Mouse (Mus musculus): Measurements from ENCODE around the gene Igfbp2. TPM values are rescaled to one million over a fixed set of nuclear protein-coding genes. Genes with fewer than 3 reads are reported as not detected.
A peak's percentile ranks its signal among the peaks of the same experiment; 100 is the strongest.

Igfbp2 gene
- polyA plus RNA-seq, 1 experiment from 2014 or later = 262 TPM

- 0 out of 2 replicates have a peak, but pooled peaks cover 4% of the 10 kb centered on the region for H3K27me3 ChIP-seq (ENCODE audit: control insufficient read depth, insufficient read depth, low read depth, low read length)
- no peak overlapping the region for H3K4me3 ChIP-seq (ENCODE audit: low read depth, low read length)
- peaks cover 31% of the 10 kb centered on the region for H3K4me1 ChIP-seq (ENCODE audit: control insufficient read depth, insufficient read depth, low read length)
- no peak overlapping the region for H3K27ac ChIP-seq (ENCODE audit: low read length)
- no peaks in the 10 kb centered on the region for H3K36me3 ChIP-seq (ENCODE audit: control insufficient read depth, insufficient read depth, low read length)
- H3K4me2 ChIP-seq (ENCODE audit: low read length) = no peak overlapping the region; the same call in 1 of the 2 replicates
- ATAC-seq = no peak
- no peak overlapping the region for H3K9ac ChIP-seq (ENCODE audit: low read depth, low read length)
- H3K9me3 ChIP-seq (replicated peaks; ENCODE audit: control insufficient read depth, low read length, poor library complexity, severe bottlenecking) = no peaks in the 10 kb centered on the region
- 46% methylated on average over 3 of the region's 3 CpGs for WGBS
Measured at GRCm38 (mm10) chr1:72876111-72876510, 51.8 kb downstream of the Igfbp2 start.

GRCm38 (mm10) chr1:72877892-72878291 lies 53.6 kb downstream of the Igfbp2 start:
- Histone ChIP-seq H3K27ac (ENCODE audit: low read length) (no peak overlapping the region), H3K36me3 (ENCODE audit: control insufficient read depth, insufficient read depth, low read length) (no peaks in the 10 kb centered on the region), H3K9me3 (replicated peaks; ENCODE audit: control insufficient read depth, low read length, poor library complexity, severe bottlenecking) (no peaks in the 10 kb centered on the region), H3K4me3 (ENCODE audit: low read depth, low read length) (no peak overlapping the region), H3K4me1 (ENCODE audit: control insufficient read depth, insufficient read depth, low read length) (peaks cover 27% of the 10 kb centered on the region), H3K4me2 (ENCODE audit: low read length) (peak overlapping the region; percentile 43), H3K27me3 (ENCODE audit: control insufficient read depth, insufficient read depth, low read depth, low read length) (0 out of 2 replicates have a peak, but pooled peaks cover 4% of the 10 kb centered on the region), H3K9ac (ENCODE audit: low read depth, low read length) (no peak overlapping the region)
- WGBS = 0% methylated on average over 3 of the region's 3 CpGs
- ATAC-seq = peak; percentile 54; the same call in 1 of the 2 replicates

DNA sequence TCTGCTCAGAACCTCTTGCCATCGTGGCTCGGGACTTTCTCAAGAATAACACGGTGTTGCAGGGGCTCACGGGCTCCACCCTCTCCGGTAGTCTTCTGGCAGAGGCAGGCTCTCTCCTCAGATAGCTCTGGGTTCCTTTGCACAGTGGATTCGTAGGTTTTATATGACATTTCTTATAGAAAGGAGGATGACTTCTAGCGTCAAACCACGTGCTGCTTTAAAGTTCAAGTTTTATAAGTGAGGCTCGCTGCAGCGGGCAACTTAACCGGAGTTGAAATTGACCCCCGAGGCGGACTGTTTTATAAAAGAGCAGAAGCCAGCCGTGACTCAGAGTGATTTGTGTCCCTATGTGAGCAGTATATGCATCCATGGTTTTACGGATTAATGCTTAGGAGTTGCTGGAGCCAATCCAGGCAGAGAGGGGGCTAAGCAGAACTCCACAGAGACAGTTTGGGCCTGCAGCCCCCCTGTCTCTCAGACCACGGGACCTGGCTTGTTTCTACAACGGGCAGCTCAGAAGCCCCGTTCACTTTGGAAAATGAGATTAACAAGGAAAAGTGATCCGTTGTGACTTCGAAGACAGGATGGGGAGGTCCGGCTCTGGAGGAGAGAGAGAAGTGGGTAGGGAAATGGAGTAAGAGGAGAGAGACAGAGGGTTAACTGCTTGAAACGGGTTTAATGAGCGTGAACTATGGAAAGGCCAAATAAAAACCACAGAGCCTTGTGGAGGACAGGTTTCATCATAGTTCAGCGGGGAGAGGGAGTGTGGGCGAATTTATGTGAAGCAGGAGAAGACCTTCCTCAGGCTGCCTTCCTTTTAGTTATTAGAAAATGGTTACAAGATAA lies 54.4 kb downstream of the Igfbp2 start:
- Histone ChIP-seq H3K4me1 (ENCODE audit: control insufficient read depth, insufficient read depth, low read length) (peaks cover 22% of the 10 kb centered on the region), H3K4me2 (ENCODE audit: low read length) (peak overlapping the region; percentile 43), H3K9ac (ENCODE audit: low read depth, low read length) (no peak overlapping the region), H3K9me3 (replicated peaks; ENCODE audit: control insufficient read depth, low read length, poor library complexity, severe bottlenecking) (no peaks in the 10 kb centered on the region), H3K27me3 (ENCODE audit: control insufficient read depth, insufficient read depth, low read depth, low read length) (0 out of 2 replicates have a peak, but pooled peaks cover 4% of the 10 kb centered on the region), H3K36me3 (ENCODE audit: control insufficient read depth, insufficient read depth, low read length) (no peaks in the 10 kb centered on the region), H3K4me3 (ENCODE audit: low read depth, low read length) (no peak overlapping the region), H3K27ac (ENCODE audit: low read length) (no peak overlapping the region)
- WGBS = 51% methylated on average over 25 of the region's 25 CpGs
- no peak for ATAC-seq

DNA sequence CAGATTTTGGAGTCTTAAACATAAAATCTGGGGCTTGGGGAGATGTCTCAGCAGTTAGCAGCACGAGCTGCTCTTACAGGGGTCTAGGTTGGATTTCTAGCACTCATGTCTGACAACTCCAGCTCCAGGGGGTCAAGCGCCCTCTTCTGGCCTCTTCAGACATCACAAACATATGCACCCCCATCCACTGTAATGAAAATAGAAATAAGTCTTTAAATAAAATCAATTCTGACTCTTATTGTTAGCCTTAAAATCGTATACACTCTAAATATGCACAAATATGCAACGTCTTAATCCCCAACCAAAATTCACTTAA lies 55.0 kb downstream of the Igfbp2 start:
- H3K27me3 ChIP-seq (ENCODE audit: control insufficient read depth, insufficient read depth, low read depth, low read length) = 0 out of 2 replicates have a peak, but pooled peaks cover 4% of the 10 kb centered on the region
- no peak for ATAC-seq
- H3K9me3 ChIP-seq (replicated peaks; ENCODE audit: control insufficient read depth, low read length, poor library complexity, severe bottlenecking) = no peaks in the 10 kb centered on the region
- no peak overlapping the region for H3K9ac ChIP-seq (ENCODE audit: low read depth, low read length)
- H3K36me3 ChIP-seq (ENCODE audit: control insufficient read depth, insufficient read depth, low read length) = no peaks in the 10 kb centered on the region
- WGBS = 53% methylated on average over 4 of the region's 4 CpGs
- no peak overlapping the region for H3K27ac ChIP-seq (ENCODE audit: low read length)
- H3K4me3 ChIP-seq (ENCODE audit: low read depth, low read length) = no peak overlapping the region
- H3K4me2 ChIP-seq (ENCODE audit: low read length) = no peak overlapping the region
- H3K4me1 ChIP-seq (ENCODE audit: control insufficient read depth, insufficient read depth, low read length) = peaks cover 20% of the 10 kb centered on the region

DNA sequence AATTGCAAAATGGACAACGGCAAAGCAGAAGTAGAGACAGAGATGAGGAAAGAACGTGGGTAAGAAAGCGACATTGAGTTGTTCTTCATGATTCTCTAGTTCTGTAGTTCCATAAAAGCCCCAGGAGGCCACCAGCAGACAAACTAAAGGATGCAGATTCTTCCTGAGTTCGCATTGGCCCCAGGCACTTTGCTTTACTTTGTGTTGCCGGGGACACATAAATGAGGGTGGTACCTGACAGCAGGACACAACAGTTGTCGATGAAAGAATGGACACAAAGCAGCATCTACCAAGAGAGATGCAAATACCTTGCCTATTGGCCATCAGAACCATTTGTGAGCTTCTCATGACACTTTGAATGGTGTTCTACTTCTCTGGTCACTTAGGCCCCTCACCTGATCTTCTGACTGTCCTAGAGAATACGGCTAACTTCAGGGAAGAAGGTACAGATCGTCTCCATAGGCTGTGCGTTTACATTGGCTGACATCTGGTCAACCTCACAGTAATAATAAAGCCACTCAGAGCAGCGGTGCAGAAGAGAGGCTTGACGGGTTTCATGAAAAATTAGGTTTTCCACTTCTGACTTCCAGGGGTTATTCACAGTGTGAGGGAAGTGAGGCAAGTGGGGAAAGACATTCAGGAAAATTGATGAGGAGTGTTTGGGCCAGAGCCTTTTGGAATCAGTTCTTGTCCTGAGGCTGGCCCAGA lies 61.0 kb downstream of the Igfbp2 start:
- Histone ChIP-seq H3K4me2 (ENCODE audit: low read length) (no peak overlapping the region), H3K9me3 (replicated peaks; ENCODE audit: control insufficient read depth, low read length, poor library complexity, severe bottlenecking) (no peaks in the 10 kb centered on the region), H3K36me3 (ENCODE audit: control insufficient read depth, insufficient read depth, low read length) (no peaks in the 10 kb centered on the region), H3K4me1 (ENCODE audit: control insufficient read depth, insufficient read depth, low read length) (no peaks in the 10 kb centered on the region), H3K27ac (ENCODE audit: low read length) (no peak overlapping the region), H3K9ac (ENCODE audit: low read depth, low read length) (no peak overlapping the region), H3K27me3 (ENCODE audit: control insufficient read depth, insufficient read depth, low read depth, low read length) (no peaks in the 10 kb centered on the region), H3K4me3 (ENCODE audit: low read depth, low read length) (no peak overlapping the region)
- WGBS = 90% methylated on average over 11 of the region's 11 CpGs
- no peak for ATAC-seq

DNA sequence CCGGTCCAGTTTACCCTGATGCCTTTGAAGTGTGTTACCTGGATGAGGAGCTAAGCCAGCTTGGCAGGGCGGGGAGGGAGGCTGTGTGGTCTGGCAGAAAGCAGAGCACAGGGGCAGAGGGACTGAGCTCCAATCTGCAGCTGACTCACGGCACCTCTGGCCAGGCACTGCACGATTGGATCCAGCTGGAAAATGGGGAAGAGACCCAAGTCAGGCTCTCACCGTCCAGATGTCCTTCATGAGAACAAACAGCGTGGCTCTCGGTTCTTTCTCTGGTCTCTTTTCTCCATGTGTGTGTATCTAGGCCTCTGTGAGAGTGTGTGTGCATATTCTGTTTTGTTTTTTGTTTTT lies 61.5 kb downstream of the Igfbp2 start:
- Histone ChIP-seq H3K9me3 (replicated peaks; ENCODE audit: control insufficient read depth, low read length, poor library complexity, severe bottlenecking) (no peaks in the 10 kb centered on the region), H3K4me1 (ENCODE audit: control insufficient read depth, insufficient read depth, low read length) (no peaks in the 10 kb centered on the region), H3K27me3 (ENCODE audit: control insufficient read depth, insufficient read depth, low read depth, low read length) (no peaks in the 10 kb centered on the region), H3K4me2 (ENCODE audit: low read length) (no peak overlapping the region), H3K4me3 (ENCODE audit: low read depth, low read length) (no peak overlapping the region), H3K27ac (ENCODE audit: low read length) (no peak overlapping the region), H3K9ac (ENCODE audit: low read depth, low read length) (no peak overlapping the region), H3K36me3 (ENCODE audit: control insufficient read depth, insufficient read depth, low read length) (no peaks in the 10 kb centered on the region)
- no peak for ATAC-seq
- 86% methylated on average over 7 of the region's 7 CpGs for WGBS

DNA sequence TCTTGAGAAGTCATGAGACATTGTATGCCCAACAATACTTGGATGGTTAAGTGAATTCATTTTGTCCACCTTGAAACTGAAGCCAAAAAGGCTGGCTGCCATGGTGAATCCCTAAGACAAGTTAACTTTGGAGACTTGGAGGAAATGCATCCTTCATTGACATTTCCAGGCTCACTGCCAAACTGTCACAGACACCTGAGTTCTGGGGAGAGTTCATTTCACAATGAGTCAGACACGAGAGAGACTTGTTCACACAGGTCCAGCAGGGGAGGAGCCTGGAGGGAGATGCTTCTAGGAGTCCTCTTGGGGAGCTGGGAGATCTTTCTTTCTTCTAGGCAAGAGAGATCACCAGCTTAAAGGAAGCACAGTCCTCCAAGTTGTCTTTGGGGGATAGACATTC lies 63.6 kb downstream of the Igfbp2 start:
- 68% methylated on average over 1 of the region's 1 CpGs for WGBS
- H3K9me3 ChIP-seq (replicated peaks; ENCODE audit: control insufficient read depth, low read length, poor library complexity, severe bottlenecking) = no peaks in the 10 kb centered on the region
- H3K4me3 ChIP-seq (ENCODE audit: low read depth, low read length) = no peak overlapping the region
- H3K9ac ChIP-seq (ENCODE audit: low read depth, low read length) = no peak overlapping the region
- no peaks in the 10 kb centered on the region for H3K27me3 ChIP-seq (ENCODE audit: control insufficient read depth, insufficient read depth, low read depth, low read length)
- H3K27ac ChIP-seq (ENCODE audit: low read length) = no peak overlapping the region
- H3K4me2 ChIP-seq (ENCODE audit: low read length) = no peak overlapping the region
- no peaks in the 10 kb centered on the region for H3K36me3 ChIP-seq (ENCODE audit: control insufficient read depth, insufficient read depth, low read length)
- no peaks in the 10 kb centered on the region for H3K4me1 ChIP-seq (ENCODE audit: control insufficient read depth, insufficient read depth, low read length)
- ATAC-seq = no peak

DNA sequence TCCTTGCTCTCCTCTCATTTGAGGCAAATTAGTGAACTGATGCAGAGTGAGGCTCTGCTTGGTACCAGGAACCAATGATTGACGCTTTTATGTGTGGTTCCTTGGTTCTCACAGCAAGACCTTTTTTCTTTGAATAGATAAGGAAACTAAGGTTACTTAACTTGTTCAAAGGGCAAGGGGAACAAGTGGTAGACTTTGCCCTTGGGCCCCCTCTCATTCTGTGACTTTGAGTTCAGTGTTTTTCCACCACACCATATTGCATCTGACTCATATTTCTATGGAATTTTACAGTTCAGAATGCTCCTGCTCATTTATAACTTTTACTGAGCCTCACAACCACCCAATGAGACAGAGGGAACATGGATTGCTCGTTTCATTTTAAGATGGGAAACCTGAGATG lies 71.5 kb downstream of the Igfbp2 start:
- no peak for ATAC-seq
- Histone ChIP-seq H3K36me3 (ENCODE audit: control insufficient read depth, insufficient read depth, low read length) (no peaks in the 10 kb centered on the region), H3K27ac (ENCODE audit: low read length) (no peak overlapping the region), H3K27me3 (ENCODE audit: control insufficient read depth, insufficient read depth, low read depth, low read length) (no peaks in the 10 kb centered on the region), H3K4me3 (ENCODE audit: low read depth, low read length) (no peak overlapping the region), H3K9ac (ENCODE audit: low read depth, low read length) (no peak overlapping the region), H3K4me1 (ENCODE audit: control insufficient read depth, insufficient read depth, low read length) (no peaks in the 10 kb centered on the region), H3K4me2 (ENCODE audit: low read length) (no peak overlapping the region), H3K9me3 (replicated peaks; ENCODE audit: control insufficient read depth, low read length, poor library complexity, severe bottlenecking) (no peaks in the 10 kb centered on the region)
- 75% methylated on average over 2 of the region's 2 CpGs for WGBS
